Mouse (Mus musculus): ENCODE results near the gene Ttll5.

- no peak for TF ChIP-seq CTCF (IDR thresholded peaks at IDR 0.05; ENCODE audit: low read depth)
- TF ChIP-seq EP300 (IDR thresholded peaks at IDR 0.05; ENCODE audit: low read depth): no peak
Measured at GRCm38 (mm10) chr12:86014621-86015020, 190.2 kb downstream of the Ttll5 start.

All from heart, postnatal 0 days (tissue).